Mouse (Mus musculus) embryonic fibroblast, embryonic 13.5 days (primary cell): ENCODE data around the gene Pten.
"Not testable (repeated sequence)": the region's sequence is repeated elsewhere in the genome, so short reads cannot be mapped to it uniquely, and the experiment has no call there.

Source experiments
- CTCF ChIP-seq: IDR thresholded peaks from 2 replicates; pipeline ENCODE4 v1.5.1; 2011; ENCODE audit warnings: mild to moderate bottlenecking, control low read depth, low read length, moderate library complexity, borderline replicate concordance; ENCODE audit not compliant: insufficient read depth
- POLR2A ChIP-seq: IDR thresholded peaks from 2 replicates; pipeline ENCODE4 v1.6.1; 2011; ENCODE audit warnings: low read depth, mild to moderate bottlenecking, control low read depth, low read length, moderate library complexity

- not testable (repeated sequence) for TF ChIP-seq CTCF, POLR2A
Measured at GRCm38 (mm10) chr19:32788016-32788415, 30.7 kb downstream of the Pten start.
